Mouse (Mus musculus): ENCODE measurements at regions not wholly inside any gene's neighbourhood (a gene's known extent, or its start where the extent isn't known, plus 50 kb on each side); places are given as distances from the start of the nearest gene placed in this dataset.
"Not testable (repeated sequence)": the region's sequence is repeated elsewhere in the genome, so short reads cannot be mapped to it uniquely, and the experiment has no call there.

GRCm38 (mm10) chr10:117567379-117568137 is 61.7 kb upstream of the Cpm start:
- no peak for DNase-seq (ENCODE audit: low read depth, low spot score)

GRCm38 (mm10) chr10:117566648-117567378 is 62.5 kb upstream of the Cpm start:
- no peak for DNase-seq (ENCODE audit: low read depth, low spot score)

- DNase-seq (ENCODE audit: low read depth, low spot score), result no peak
Measured at GRCm38 (mm10) chr10:117566204-117566603, 63.1 kb upstream of the Cpm start.

- no peak for DNase-seq (ENCODE audit: low read depth, low spot score)
Measured at GRCm38 (mm10) chr10:117565529-117566086, 63.7 kb upstream of the Cpm start.

GRCm38 (mm10) chr10:117565110-117565509 is 64.2 kb upstream of the Cpm start:
- no peak for DNase-seq (ENCODE audit: low read depth, low spot score)

GRCm38 (mm10) chr10:117564118-117565040 is 64.9 kb upstream of the Cpm start:
- no peak for DNase-seq (ENCODE audit: low read depth, low spot score)

GRCm38 (mm10) chr10:117563429-117564117 is 65.7 kb upstream of the Cpm start:
- no peak for DNase-seq (ENCODE audit: low read depth, low spot score)

- DNase-seq (ENCODE audit: low read depth, low spot score), result not testable (repeated sequence)
Measured at GRCm38 (mm10) chr10:117562850-117563248, 66.5 kb upstream of the Cpm start.

- DNase-seq (ENCODE audit: low read depth, low spot score), result no peak
Measured at GRCm38 (mm10) chr10:117561909-117562849, 67.1 kb upstream of the Cpm start.

- no peak for DNase-seq (ENCODE audit: low read depth, low spot score)
Measured at GRCm38 (mm10) chr10:117561279-117561820, 68.0 kb upstream of the Cpm start.

GRCm38 (mm10) chr10:117560396-117561278 is 68.7 kb upstream of the Cpm start:
- no peak for DNase-seq (ENCODE audit: low read depth, low spot score)

GRCm38 (mm10) chr10:117559615-117560395 is 69.5 kb upstream of the Cpm start:
- no peak for DNase-seq (ENCODE audit: low read depth, low spot score)

- no peak for DNase-seq (ENCODE audit: low read depth, low spot score)
Measured at GRCm38 (mm10) chr10:117558891-117559614, 70.2 kb upstream of the Cpm start.

GRCm38 (mm10) chr10:117558292-117558800 is 71.0 kb upstream of the Cpm start:
- DNase-seq (ENCODE audit: low read depth, low spot score), result no peak

- no peak for DNase-seq (ENCODE audit: low read depth, low spot score)
Measured at GRCm38 (mm10) chr10:117557666-117558065, 71.6 kb upstream of the Cpm start.

GRCm38 (mm10) chr10:117556851-117557542 is 72.3 kb upstream of the Cpm start:
- no peak for DNase-seq (ENCODE audit: low read depth, low spot score)

Measured in embryo, embryonic 11.5 days (tissue).